Mouse (Mus musculus) stomach, embryonic 16.5 days (tissue): Measurements from ENCODE around the gene Ceacam16. TPM values are rescaled to one million over a fixed set of nuclear protein-coding genes. Genes with fewer than 3 reads are reported as not detected.

Source experiments
- ATAC-seq: fragments of 200-750 bp; cut with Nextera tagmentation; 2 replicates; pipeline ENCODE4 v1.8.0; 2017; ENCODE audit warnings: moderate number of reproducible peaks, moderate TSS enrichment; ENCODE audit not compliant: insufficient read depth, low FRiP score
- H3K27ac ChIP-seq: fragments of 300-500 bp; sonication (generic); 2 replicates; pipeline ENCODE4 v1.5.1; 2014; ENCODE audit warnings: low read length
- H3K27me3 ChIP-seq: fragments of 300-500 bp; sonication (generic); 2 replicates; pipeline ENCODE4 v1.6.1; 2014; ENCODE audit warnings: low read length, control low read depth, mixed read lengths; ENCODE audit not compliant: control insufficient read depth, insufficient read depth
- H3K36me3 ChIP-seq: fragments of 300-500 bp; sonication (generic); 2 replicates; pipeline ENCODE4 v1.6.1; 2014; ENCODE audit warnings: low read length; ENCODE audit not compliant: control insufficient read depth, insufficient read depth
- H3K4me1 ChIP-seq: fragments of 300-500 bp; sonication (generic); 2 replicates; pipeline ENCODE4 v1.6.1; 2014; ENCODE audit warnings: low read length, control low read depth, mixed read lengths; ENCODE audit not compliant: control insufficient read depth, insufficient read depth
- H3K4me2 ChIP-seq: fragments of 300-500 bp; sonication (generic); 2 replicates; pipeline ENCODE4 v1.6.1; 2014; ENCODE audit warnings: low read depth, low read length, mixed read lengths
- H3K4me3 ChIP-seq: fragments of 300-500 bp; sonication (generic); replicated peaks from 2 replicates; pipeline ENCODE4 v1.5.1; 2014; ENCODE audit warnings: mild to moderate bottlenecking, low read length
- H3K9ac ChIP-seq: fragments of 300-500 bp; sonication (generic); 2 replicates; pipeline ENCODE4 v1.6.1; 2014; ENCODE audit warnings: low read length
- H3K9me3 ChIP-seq: fragments of 300-500 bp; sonication (generic); replicated peaks from 2 replicates; pipeline ENCODE4 v1.6.1; 2016; ENCODE audit warnings: low read length, control low read depth; ENCODE audit not compliant: control insufficient read depth
- WGBS: fragments of 180-500 bp; shearing (Covaris S2); extraction: QIAGEN DNeasy Blood & Tissue Kit; methylation state at CpG from one replicate; pipeline ENCODE4 v1.1.7; 2014; 5-methylcytosine and 5-hydroxymethylcytosine counted together
- polyA plus RNA-seq: library from polyadenylated mRNA; unstranded; fragments of >200 nt; fragmentation: Nextera tagmentation; extraction: Ambion mirVana; gene quantifications from 2 replicates; pipeline ENCODE4 v1.2.1, GENCODE M21; 2015

The Ceacam16 gene
- polyA plus RNA-seq, 1 experiment from 2014 or later = not detected

- Histone ChIP-seq H3K9ac (peak overlapping the region; percentile 90), H3K36me3 (0 out of 2 replicates have a peak, but pooled peaks cover 6% of the 10 kb centered on the region), H3K4me3 (peak overlapping the region; percentile 64), H3K4me2 (peak overlapping the region; percentile 97), H3K27me3 (no peaks in the 10 kb centered on the region; the same call in 1 of the 2 replicates), H3K4me1 (peaks cover 48% of the 10 kb centered on the region), H3K27ac (peak overlapping the region; percentile 95; the same call in 1 of the 2 replicates), H3K9me3 (no peaks in the 10 kb centered on the region)
- 7% methylated on average over 20 of the region's 20 CpGs for WGBS
- no peak for ATAC-seq
These were observed 38.9 kb downstream of the Ceacam16 start for GRCm38 (mm10) chr7:19822193-19822592.

GRCm38 (mm10) chr7:19821633-19822032, 39.5 kb downstream of the Ceacam16 start:
- no peaks in the 10 kb centered on the region for H3K9me3 ChIP-seq
- no peak overlapping the region for H3K27ac ChIP-seq
- H3K36me3 ChIP-seq = 0 out of 2 replicates have a peak, but pooled peaks cover 6% of the 10 kb centered on the region
- H3K9ac ChIP-seq = peak overlapping the region; percentile 90; the same call in 1 of the 2 replicates
- no peaks in the 10 kb centered on the region; the same call in 1 of the 2 replicates for H3K27me3 ChIP-seq
- peak overlapping the region; percentile 64 for H3K4me3 ChIP-seq
- no peak for ATAC-seq
- peaks cover 49% of the 10 kb centered on the region for H3K4me1 ChIP-seq
- peak overlapping the region; percentile 97 for H3K4me2 ChIP-seq
- 76% methylated on average over 7 of the region's 7 CpGs for WGBS

- Histone ChIP-seq H3K27ac (no peak overlapping the region), H3K4me2 (no peak overlapping the region), H3K27me3 (no peaks in the 10 kb centered on the region; the same call in 1 of the 2 replicates), H3K4me1 (peaks cover 57% of the 10 kb centered on the region), H3K9me3 (no peaks in the 10 kb centered on the region), H3K9ac (no peak overlapping the region), H3K4me3 (no peak overlapping the region), H3K36me3 (0 out of 2 replicates have a peak, but pooled peaks cover 6% of the 10 kb centered on the region)
- 72% methylated on average over 3 of the region's 3 CpGs for WGBS
- ATAC-seq = no peak
These were observed 40.6 kb downstream of the Ceacam16 start for GRCm38 (mm10) chr7:19820347-19821048.

- Histone ChIP-seq H3K4me1 (peaks cover 46% of the 10 kb centered on the region), H3K9me3 (no peaks in the 10 kb centered on the region), H3K4me3 (no peak overlapping the region), H3K27ac (peak overlapping the region; percentile 94), H3K27me3 (no peaks in the 10 kb centered on the region; the same call in 1 of the 2 replicates), H3K4me2 (no peak overlapping the region), H3K9ac (no peak overlapping the region), H3K36me3 (0 out of 2 replicates have a peak, but pooled peaks cover 6% of the 10 kb centered on the region)
- ATAC-seq = no peak
- 80% methylated on average over 7 of the region's 7 CpGs for WGBS
These were observed 42.2 kb downstream of the Ceacam16 start for GRCm38 (mm10) chr7:19818875-19819274.

- H3K9ac ChIP-seq = no peak overlapping the region
- H3K27ac ChIP-seq = peak overlapping the region; percentile 94
- H3K4me3 ChIP-seq = no peak overlapping the region
- 0 out of 2 replicates have a peak, but pooled peaks cover 6% of the 10 kb centered on the region for H3K36me3 ChIP-seq
- WGBS = 65% methylated on average over 5 of the region's 5 CpGs
- H3K4me2 ChIP-seq = no peak overlapping the region
- ATAC-seq = no peak
- no peaks in the 10 kb centered on the region for H3K9me3 ChIP-seq
- H3K27me3 ChIP-seq = no peaks in the 10 kb centered on the region; the same call in 1 of the 2 replicates
- H3K4me1 ChIP-seq = peaks cover 42% of the 10 kb centered on the region
These were observed 42.7 kb downstream of the Ceacam16 start for GRCm38 (mm10) chr7:19818440-19818839.

GRCm38 (mm10) chr7:19817382-19818105, 43.6 kb downstream of the Ceacam16 start:
- 5% methylated on average over 15 of the region's 15 CpGs for WGBS
- peak overlapping the region; percentile 70 for H3K9ac ChIP-seq
- H3K27ac ChIP-seq = peak overlapping the region; percentile 94
- peaks cover 37% of the 10 kb centered on the region for H3K4me1 ChIP-seq
- H3K36me3 ChIP-seq = 0 out of 2 replicates have a peak, but pooled peaks cover 6% of the 10 kb centered on the region
- H3K4me2 ChIP-seq = peak overlapping the region; percentile 72
- H3K27me3 ChIP-seq = no peaks in the 10 kb centered on the region; the same call in 1 of the 2 replicates
- peak; percentile 74 for ATAC-seq
- H3K9me3 ChIP-seq = no peaks in the 10 kb centered on the region
- peak overlapping the region; percentile 50 for H3K4me3 ChIP-seq

- under 1% methylated on average over 28 of the region's 28 CpGs for WGBS
- Histone ChIP-seq H3K36me3 (0 out of 2 replicates have a peak, but pooled peaks cover 6% of the 10 kb centered on the region), H3K9ac (peak overlapping the region; percentile 70), H3K4me1 (peaks cover 37% of the 10 kb centered on the region), H3K27me3 (peaks cover 5% of the 10 kb centered on the region; the same call in 1 of the 2 replicates), H3K4me2 (peak overlapping the region; percentile 72), H3K4me3 (peak overlapping the region; percentile 50), H3K9me3 (no peaks in the 10 kb centered on the region), H3K27ac (peak overlapping the region; percentile 94)
- ATAC-seq = peak; percentile 80
These were observed 44.8 kb downstream of the Ceacam16 start for GRCm38 (mm10) chr7:19816224-19816771.

- peaks cover 6% of the 10 kb centered on the region; the same call in 1 of the 2 replicates for H3K27me3 ChIP-seq
- H3K4me2 ChIP-seq = peak overlapping the region; percentile 72
- ATAC-seq = peak; percentile 5; the same call in 1 of the 2 replicates
- 32% methylated on average over 17 of the region's 17 CpGs for WGBS
- peak overlapping the region; percentile 94 for H3K27ac ChIP-seq
- H3K9ac ChIP-seq = peak overlapping the region; percentile 70
- H3K4me1 ChIP-seq = peaks cover 37% of the 10 kb centered on the region
- no peaks in the 10 kb centered on the region for H3K9me3 ChIP-seq
- peak overlapping the region; percentile 50 for H3K4me3 ChIP-seq
- 0 out of 2 replicates have a peak, but pooled peaks cover 6% of the 10 kb centered on the region for H3K36me3 ChIP-seq
These were observed 45.5 kb downstream of the Ceacam16 start for GRCm38 (mm10) chr7:19815296-19816223.
